Mouse (Mus musculus): ENCODE data around the gene Card6. TPM values are rescaled to one million over a fixed set of nuclear protein-coding genes. Genes with fewer than 3 reads are reported as not detected.

Card6 gene
- total and polyA plus RNA-seq, 3 experiments, result 1.3 to 3.9 (median 1.6) TPM

- TF ChIP-seq SIN3A (IDR thresholded peaks at IDR 0.05; ENCODE audit: low read length), result no peak
- no peak for TF ChIP-seq USF2 (conservative IDR thresholded peaks at IDR 0.05; ENCODE audit: low read depth, low read length)
- TF ChIP-seq MXI1 (IDR thresholded peaks at IDR 0.05; ENCODE audit: low read depth, low read length), result no peak
- TF ChIP-seq UBTF (IDR thresholded peaks at IDR 0.05; ENCODE audit: low read depth, low read length), result no peak
- no peak for TF ChIP-seq POLR2A (IDR thresholded peaks at IDR 0.05; ENCODE audit: low read depth, low read length)
- no peak for TF ChIP-seq MAZ (IDR thresholded peaks at IDR 0.05; ENCODE audit: low read depth, low read length)
- no peak for TF ChIP-seq ZKSCAN1 (IDR thresholded peaks at IDR 0.05; ENCODE audit: borderline replicate concordance, low read depth, low read length)
- TF ChIP-seq MEF2A (IDR thresholded peaks at IDR 0.05; ENCODE audit: borderline replicate concordance, low read depth, low read length), result no peak
- TF ChIP-seq ELF1 (IDR thresholded peaks at IDR 0.05; ENCODE audit: low read depth, low read length), result no peak
- no peak for TF ChIP-seq KAT2A (IDR thresholded peaks at IDR 0.05; ENCODE audit: insufficient replicate concordance, low read length)
- TF ChIP-seq EP300 (IDR thresholded peaks at IDR 0.05; ENCODE audit: low read length), result no peak
- TF ChIP-seq MYC (IDR thresholded peaks at IDR 0.05; ENCODE audit: low read depth, low read length), result no peak
- no peak for TF ChIP-seq ZNF384 (IDR thresholded peaks at IDR 0.05; ENCODE audit: low read depth, low read length)
- TF ChIP-seq NRF1 (IDR thresholded peaks at IDR 0.05; ENCODE audit: low read depth, low read length), result no peak
- TF ChIP-seq RCOR1 (conservative IDR thresholded peaks at IDR 0.05; ENCODE audit: low read depth, low read length), result no peak
- no peaks in the 10 kb centered on the region for H3K79me2 ChIP-seq (replicated peaks; ENCODE audit: control insufficient read depth, extremely low read depth, insufficient read depth, poor library complexity, severe bottlenecking)
- no peak within 1 kb of the TSS for H3K9ac ChIP-seq (ENCODE audit: insufficient read depth, low read depth)
- no peaks in the 10 kb centered on the region for H3K36me3 ChIP-seq (replicated peaks in 1 of 2; ENCODE audit: control insufficient read depth in 1 of 2, insufficient read depth in 1 of 2, low read length in 1 of 2)
- H3K4me3 ChIP-seq (replicated peaks in 1 of 3; ENCODE audit: low read depth in 2 of 3, low read length in 2 of 3, poor library complexity in 1 of 3), result no peak within 1 kb of the TSS
- in situ Hi-C loops (cut with MboI; ENCODE audit: low pct_ligation_motif_present, low pct_unique_long_range_greater_than_20kb, low sequenced_read_pairs), result no loop called here
- DNase-seq (ENCODE audit: extremely low read depth), result no peak
- peaks cover 0 to 21% of the 10 kb centered on the region in 2 experiments; a peak in 2 of 4 replicates for H3K4me1 ChIP-seq (ENCODE audit: control insufficient read depth in 1 of 2, insufficient read depth in 2 of 2)
- H3K27ac ChIP-seq (ENCODE audit: insufficient read depth, low read depth), result no peak within 1 kb of the TSS
- no peak within 1 kb of the TSS for H3K4me2 ChIP-seq (ENCODE audit: insufficient read depth, low read depth, poor library complexity, severe bottlenecking)
- H3K9me3 ChIP-seq (replicated peaks; ENCODE audit: low read length), result no peaks in the 10 kb centered on the region
- no peaks in the 10 kb centered on the region for H3K27me3 ChIP-seq (replicated peaks)
- dilution Hi-C loops (cut with MboI; ENCODE audit: extremely low pct_ligation_motif_present, extremely low pct_unique_long_range_greater_than_20kb, low sequenced_read_pairs), result no loop called here
Observed at GRCm38 (mm10) chr15:5063635-5064034, 44.7 kb downstream of the Card6 start, which contains the start of gene C7. C7 (minus strand) TSS chr15:5063740.

Other genes with a start within 250 kb of the Card6 start
- gene Mroh2b, start 209.8 kb downstream of the Card6 start, total RNA-seq (2012; rRNA removed), result not detected in 2 replicates
- not detected in 2 replicates for gene Mroh2b, start 209.8 kb downstream of the Card6 start, total RNA-seq (2014; rRNA removed)
- not detected in 2 replicates for gene Mroh2b, start 209.8 kb downstream of the Card6 start, polyA plus RNA-seq (2012; ENCODE audit: insufficient read length, low read depth)
- gene C7, start 44.8 kb downstream of the Card6 start, total RNA-seq (2012; rRNA removed), result 0.04 TPM in 1 of 2 replicates, not detected in the other
- gene C7, start 44.8 kb downstream of the Card6 start, total RNA-seq (2014; rRNA removed), result 0.11 TPM in 1 of 2 replicates, not detected in the other
- 0.09 and 0.10 TPM in 2 replicates for gene C7, start 44.8 kb downstream of the Card6 start, polyA plus RNA-seq (2012; ENCODE audit: insufficient read length, low read depth)
- gene Rpl37, start 8.1 kb upstream of the Card6 start, total RNA-seq (2012; rRNA removed), result 1,567 and 1,787 TPM in 2 replicates
- gene Rpl37, start 8.1 kb upstream of the Card6 start, total RNA-seq (2014; rRNA removed), result 914 and 1,083 TPM in 2 replicates
- 646 and 928 TPM in 2 replicates for gene Rpl37, start 8.1 kb upstream of the Card6 start, polyA plus RNA-seq (2012; ENCODE audit: insufficient read length, low read depth)
- 12.6 and 13.1 TPM in 2 replicates for gene Prkaa1, start 35.3 kb upstream of the Card6 start, total RNA-seq (2012; rRNA removed)
- gene Prkaa1, start 35.3 kb upstream of the Card6 start, total RNA-seq (2014; rRNA removed), result 25.4 and 27.6 TPM in 2 replicates
- 19.4 and 21.2 TPM in 2 replicates for gene Prkaa1, start 35.3 kb upstream of the Card6 start, polyA plus RNA-seq (2012; ENCODE audit: insufficient read length, low read depth)
- 24.5 and 24.6 TPM in 2 replicates for gene Ttc33, start 77.0 kb upstream of the Card6 start, total RNA-seq (2012; rRNA removed)
- 53.6 and 59.4 TPM in 2 replicates for gene Ttc33, start 77.0 kb upstream of the Card6 start, total RNA-seq (2014; rRNA removed)
- gene Ttc33, start 77.0 kb upstream of the Card6 start, polyA plus RNA-seq (2012; ENCODE audit: insufficient read length, low read depth), result 34.8 and 55.7 TPM in 2 replicates
- 4.2 and 6.5 TPM in 2 replicates for gene Ptger4, start 135.6 kb upstream of the Card6 start, total RNA-seq (2012; rRNA removed)
- gene Ptger4, start 135.6 kb upstream of the Card6 start, total RNA-seq (2014; rRNA removed), result 4.7 and 5.5 TPM in 2 replicates
- gene Ptger4, start 135.6 kb upstream of the Card6 start, polyA plus RNA-seq (2012; ENCODE audit: insufficient read length, low read depth), result 3.1 and 4.4 TPM in 2 replicates